Mouse (Mus musculus) myocyte (in vitro differentiated cells): Measurements from ENCODE around the gene Plcb4.

Source experiments
- E2F4 ChIP-seq: IDR thresholded peaks from one replicate; pipeline ENCODE4 v1.6.1; 2011; ENCODE audit warnings: mild to moderate bottlenecking, control low read depth, moderate library complexity; ENCODE audit not compliant: insufficient read depth
- MAX ChIP-seq: IDR thresholded peaks from one replicate; pipeline ENCODE4 v1.6.1; 2011; ENCODE audit warnings: low read depth, mild to moderate bottlenecking, control low read depth
- POLR2A ChIP-seq: IDR thresholded peaks from one replicate; pipeline ENCODE4 v1.6.1; 2011; ENCODE audit warnings: low read depth, mild to moderate bottlenecking, control low read depth, moderate library complexity; ENCODE audit not compliant: insufficient read length
- REST ChIP-seq: IDR thresholded peaks from one replicate; pipeline ENCODE4 v1.6.1; 2011; ENCODE audit warnings: mild to moderate bottlenecking, control low read depth, moderate library complexity; ENCODE audit not compliant: insufficient read depth, insufficient read length
- SRF ChIP-seq: IDR thresholded peaks from one replicate; pipeline ENCODE4 v1.6.1; 2011; ENCODE audit warnings: low read depth; ENCODE audit not compliant: control insufficient read depth, insufficient read length

- no peak for TF ChIP-seq REST
- TF ChIP-seq MAX: no peak
- no peak for TF ChIP-seq POLR2A
- TF ChIP-seq SRF: no peak
- TF ChIP-seq E2F4: no peak
Observed at GRCm38 (mm10) chr2:135866838-135867237, 208.0 kb downstream of the Plcb4 start.
